10 mouse cellular contexts compared by ENCODE assay signal in the genomic region with DNA sequence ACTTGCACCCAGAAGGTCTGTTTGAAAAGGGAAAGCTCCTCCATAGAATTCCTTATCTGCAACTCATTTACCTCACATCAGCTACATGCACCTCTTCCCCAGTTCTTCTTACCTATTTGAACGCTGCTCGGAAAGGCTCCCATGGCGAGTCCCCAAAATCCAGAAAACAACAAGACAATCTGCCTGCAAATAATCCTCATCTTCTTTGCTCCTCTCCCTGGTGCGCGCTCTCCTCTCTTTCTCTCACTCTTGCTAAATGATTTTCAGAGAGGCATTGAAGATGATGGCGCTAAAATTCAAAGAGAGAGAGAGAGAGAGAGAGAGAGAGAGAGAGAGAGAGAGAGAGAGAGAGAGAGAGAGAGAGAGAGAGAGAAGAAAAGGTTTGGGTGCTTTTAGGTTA. TPM values are rescaled to one million over a fixed set of nuclear protein-coding genes. Genes with fewer than 3 reads are reported as not detected.
DNase-seq lines count a peak whose midpoint lies in the region; ATAC-seq lines count a peak whose summit lies in the region.
"Had no signal": no experiment of that assay in that cellular context is flagged by ENCODE, and none has a peak within 500 bp of the region (broad histone marks: within the 10 kb centered on the region; RNA-seq: fewer than 3 reads in every experiment).

No protein-coding gene starts in this region.

- DNase-seq in kidney, postnatal 10 days, result peak; percentile 6
- DNase-seq in kidney, adult 18-20 months, result no peak
- DNase-seq in cerebellum, adult 8-10 months, result peak; percentile 48
- peak; percentile 21 for DNase-seq in midbrain, embryonic 10.5 days (ENCODE audit: low spot score)
- DNase-seq in gastrocnemius, adult 8-10 months (ENCODE audit: low spot score in 2 of 2), result no peak
- DNase-seq in adrenal gland, postnatal 25 days, result no peak
- DNase-seq in natural killer cell, adult 2 months (ENCODE audit: low spot score in 2 of 2), result no peak

- H3K36me3 ChIP-seq in forebrain, embryonic 12.5 days (replicated peaks), result no peaks in the 10 kb centered on the region
- H3K36me3 ChIP-seq in midbrain, embryonic 10.5 days, result no peaks in the 10 kb centered on the region

- under 1% methylated on average over 5 of the region's 6 CpGs for WGBS in forebrain, embryonic 12.5 days
- WGBS in midbrain, embryonic 10.5 days, result 3% methylated on average over 5 of the region's 6 CpGs

- H3K27ac ChIP-seq in forebrain, embryonic 12.5 days, result peak overlapping the region; percentile 88
- H3K27ac ChIP-seq in midbrain, embryonic 10.5 days (replicated peaks), result peak overlapping the region; percentile 87

- H3K4me2 ChIP-seq in forebrain, embryonic 12.5 days, result peak overlapping the region; percentile 71

- H3K9ac ChIP-seq in forebrain, embryonic 12.5 days, result peak overlapping the region; percentile 77

- peak overlapping the region; percentile 64 for H3K4me3 ChIP-seq in forebrain, embryonic 12.5 days (replicated peaks)
- H3K4me3 ChIP-seq in midbrain, embryonic 10.5 days, result peak overlapping the region; percentile 72

- peaks cover 4% of the 10 kb centered on the region; the same call in 1 of the 2 replicates for H3K4me1 ChIP-seq in forebrain, embryonic 12.5 days
- H3K4me1 ChIP-seq in midbrain, embryonic 10.5 days, result peaks cover 20% of the 10 kb centered on the region

- H3K9me3 ChIP-seq in forebrain, embryonic 12.5 days, result no peaks in the 10 kb centered on the region
- H3K9me3 ChIP-seq in midbrain, embryonic 10.5 days (replicated peaks), result no peaks in the 10 kb centered on the region

- no peak for ATAC-seq in forebrain, embryonic 12.5 days (ENCODE audit: low FRiP score)

- no peaks in the 10 kb centered on the region for H3K27me3 ChIP-seq in forebrain, embryonic 12.5 days
- H3K27me3 ChIP-seq in midbrain, embryonic 10.5 days (ENCODE audit: low read depth, poor library complexity, severe bottlenecking), result no peaks in the 10 kb centered on the region

RNA-seq across cellular contexts. Expression of gene Gria4, which starts 1.0 kb away (rescaled TPM):
- polyA plus RNA-seq in forebrain, embryonic 12.5 days (2016; fragmentation: Nextera tagmentation; extraction: Ambion mirVana), result 9.8 and 10.8 TPM in 2 replicates
- 5.3 and 6.2 TPM in 2 replicates for polyA plus RNA-seq in midbrain, embryonic 10.5 days (2016; fragmentation: Nextera tagmentation; extraction: Ambion mirVana)
- under 1 TPM in 1 of 4 experiments, not detected in 3; 0.04 TPM for total RNA-seq in gastrocnemius, adult 8-10 months (2022)
- 2.0 and 2.3 TPM in 2 replicates for total RNA-seq in adrenal gland, postnatal 25 days (2021)
- total RNA-seq: hematopoietic stem cell, adult 5-6 weeks; neutrophil, adult 5-6 weeks had no signal

Comparison
In these comparisons a context has a peak if more than half of its experiments do, and no peak if none do; other contexts are left out.
1. DNase-seq: peak in kidney, postnatal 10 days (single experiment), cerebellum, adult 8-10 months (single experiment) and midbrain, embryonic 10.5 days (single experiment); none in kidney, adult 18-20 months (single experiment), gastrocnemius, adult 8-10 months (0 of 2), adrenal gland, postnatal 25 days (single experiment) and natural killer cell, adult 2 months (0 of 2).